Mouse (Mus musculus) adrenal gland, adult 8-10 months (tissue): ENCODE measurements at regions not wholly inside any gene's neighbourhood (a gene's known extent, or its start where the extent isn't known, plus 50 kb on each side); places are given as distances from the start of the nearest gene placed in this dataset.
A peak's percentile ranks its signal among the peaks of the same experiment; 100 is the strongest.

Source experiments
- DNase-seq: peaks from one replicate; pipeline ENCODE4 v3.0.0; 2022

- no peak for DNase-seq
Measured at GRCm38 (mm10) chr3:52756006-52756405, 261.0 kb downstream of the Cog6 start.

- no peak for DNase-seq
Measured at GRCm38 (mm10) chr3:52754978-52755377, 262.1 kb downstream of the Cog6 start.

- no peak for DNase-seq
Measured at GRCm38 (mm10) chr3:52754401-52754800, 262.6 kb downstream of the Cog6 start.

- no peak for DNase-seq
Measured at GRCm38 (mm10) chr3:52746917-52747316, 270.1 kb downstream of the Cog6 start.

- no peak for DNase-seq
Measured at GRCm38 (mm10) chr3:52744334-52744733, 272.7 kb downstream of the Cog6 start.

GRCm38 (mm10) chr3:52740466-52741026 is 276.5 kb downstream of the Cog6 start:
- DNase-seq: no peak

GRCm38 (mm10) chr3:52739526-52739925 is 277.5 kb downstream of the Cog6 start:
- no peak for DNase-seq

- DNase-seq: no peak
Measured at GRCm38 (mm10) chr3:52738386-52738785, 278.7 kb downstream of the Cog6 start.

- DNase-seq: no peak
Measured at GRCm38 (mm10) chr3:52735939-52736338, 281.1 kb downstream of the Cog6 start.

- no peak for DNase-seq
Measured at GRCm38 (mm10) chr3:52731941-52732340, 285.1 kb downstream of the Cog6 start.

GRCm38 (mm10) chr3:52731491-52731890 is 285.5 kb downstream of the Cog6 start:
- no peak for DNase-seq

- no peak for DNase-seq
Measured at GRCm38 (mm10) chr3:52729731-52730130, 287.3 kb downstream of the Cog6 start.

- DNase-seq: no peak
Measured at GRCm38 (mm10) chr3:52728860-52729259, 288.2 kb downstream of the Cog6 start.

- no peak for DNase-seq
Measured at GRCm38 (mm10) chr3:52728426-52728825, 288.6 kb downstream of the Cog6 start.

- DNase-seq: no peak
Measured at GRCm38 (mm10) chr3:52724354-52724753, 292.7 kb downstream of the Cog6 start.

GRCm38 (mm10) chr3:52722946-52723345 is 294.1 kb downstream of the Cog6 start:
- peak; percentile 54 for DNase-seq

GRCm38 (mm10) chr3:52719181-52719580 is 297.9 kb downstream of the Cog6 start:
- no peak for DNase-seq

GRCm38 (mm10) chr3:52717324-52717723 is 299.7 kb downstream of the Cog6 start:
- DNase-seq: no peak

GRCm38 (mm10) chr3:52712151-52712550 is 304.9 kb downstream of the Cog6 start:
- DNase-seq: no peak

GRCm38 (mm10) chr3:52711133-52711532 is 305.9 kb downstream of the Cog6 start:
- no peak for DNase-seq

GRCm38 (mm10) chr3:52708746-52709145 is 308.3 kb downstream of the Cog6 start:
- DNase-seq: no peak

- no peak for DNase-seq
Measured at GRCm38 (mm10) chr3:52708301-52708700, 308.7 kb downstream of the Cog6 start.

- no peak for DNase-seq
Measured at GRCm38 (mm10) chr3:52706626-52707025, 310.4 kb downstream of the Cog6 start.

- no peak for DNase-seq
Measured at GRCm38 (mm10) chr3:52703751-52704150, 313.3 kb downstream of the Cog6 start.

- no peak for DNase-seq
Measured at GRCm38 (mm10) chr3:52702962-52703361, 314.1 kb downstream of the Cog6 start.
